Mouse (Mus musculus) stomach, embryonic 14.5 days (tissue): ENCODE data around the gene Hbq1a. TPM values are rescaled to one million over a fixed set of nuclear protein-coding genes. Genes with fewer than 3 reads are reported as not detected.
A peak's percentile ranks its signal among the peaks of the same experiment; 100 is the strongest.

ENCODE experiments used
- ATAC-seq: fragments of 200-750 bp; cut with Nextera tagmentation; 2 replicates; pipeline ENCODE4 v1.8.0; 2017; ENCODE audit warnings: low read depth, moderate TSS enrichment; ENCODE audit not compliant: insufficient number of reproducible peaks, insufficient read depth, low FRiP score
- H3K27ac ChIP-seq: fragments of 300-500 bp; sonication (generic); 2 replicates; pipeline ENCODE4 v1.5.1; 2014; ENCODE audit warnings: mild to moderate bottlenecking, low read length, moderate library complexity, mixed read lengths
- H3K27me3 ChIP-seq: fragments of 300-500 bp; sonication (generic); 2 replicates; pipeline ENCODE4 v1.6.1; 2014; ENCODE audit warnings: low read length, control low read depth, mixed read lengths; ENCODE audit not compliant: control insufficient read depth, insufficient read depth
- H3K36me3 ChIP-seq: fragments of 300-500 bp; sonication (generic); 2 replicates; pipeline ENCODE4 v1.6.1; 2014; ENCODE audit warnings: mild to moderate bottlenecking, control low read depth, low read length, moderate library complexity, mixed read lengths; ENCODE audit not compliant: control insufficient read depth, insufficient read depth
- H3K4me1 ChIP-seq: fragments of 300-500 bp; sonication (generic); 2 replicates; pipeline ENCODE4 v1.6.1; 2014; ENCODE audit warnings: low read length, control low read depth, mixed read lengths; ENCODE audit not compliant: control insufficient read depth, insufficient read depth
- H3K4me2 ChIP-seq: fragments of 300-500 bp; sonication (generic); replicated peaks from 2 replicates; pipeline ENCODE4 v1.6.1; 2014; ENCODE audit warnings: low read depth, low read length, control low read depth
- H3K4me3 ChIP-seq: fragments of 300-500 bp; sonication (generic); 2 replicates; pipeline ENCODE4 v1.5.1; 2014; ENCODE audit warnings: low read depth, low read length, control low read depth
- H3K9ac ChIP-seq: fragments of 300-500 bp; sonication (generic); replicated peaks from 2 replicates; pipeline ENCODE4 v1.6.1; 2014; ENCODE audit warnings: low read depth, mild to moderate bottlenecking, control low read depth, low read length, moderate library complexity, mixed read lengths
- H3K9me3 ChIP-seq: fragments of 300-500 bp; sonication (generic); 2 replicates; pipeline ENCODE4 v1.6.1; 2016; ENCODE audit warnings: low read depth, low read length, control low read depth; ENCODE audit not compliant: control insufficient read depth
- WGBS: fragments of 180-500 bp; shearing (Covaris S2); extraction: QIAGEN DNeasy Blood & Tissue Kit; methylation state at CpG from one replicate; pipeline ENCODE4 v1.1.7; 2014; 5-methylcytosine and 5-hydroxymethylcytosine counted together
- polyA plus RNA-seq: library from polyadenylated mRNA; unstranded; fragments of >200 nt; fragmentation: Nextera tagmentation; extraction: Ambion mirVana; gene quantifications from 2 replicates; pipeline ENCODE4 v1.2.1, GENCODE M21; 2014

The Hbq1a gene
- polyA plus RNA-seq, 1 experiment from 2014 or later: 1.0 TPM

GRCm38 (mm10) chr11:32324609-32325008 is 24.7 kb downstream of the Hbq1a start:
- 0 out of 2 replicates have a peak, but pooled peaks cover 5% of the 10 kb centered on the region for H3K4me1 ChIP-seq
- no peaks in the 10 kb centered on the region for H3K36me3 ChIP-seq
- peak overlapping the region; percentile 30 for H3K4me2 ChIP-seq
- H3K9ac ChIP-seq: no peak overlapping the region
- no peak overlapping the region for H3K27ac ChIP-seq
- 0 out of 2 replicates have a peak overlapping the region, but pooled peaks have one; percentile 3 for H3K4me3 ChIP-seq
- H3K27me3 ChIP-seq: no peaks in the 10 kb centered on the region
- ATAC-seq: peak; percentile 61; the same call in 1 of the 2 replicates
- no peaks in the 10 kb centered on the region for H3K9me3 ChIP-seq
- 13% methylated on average over 15 of the region's 15 CpGs for WGBS

GRCm38 (mm10) chr11:32331075-32331474 is 31.2 kb downstream of the Hbq1a start:
- Histone ChIP-seq H3K4me1 (0 out of 2 replicates have a peak, but pooled peaks cover 6% of the 10 kb centered on the region), H3K9ac (no peak overlapping the region), H3K36me3 (no peaks in the 10 kb centered on the region), H3K9me3 (no peaks in the 10 kb centered on the region), H3K4me2 (no peak overlapping the region), H3K4me3 (no peak overlapping the region), H3K27ac (no peak overlapping the region), H3K27me3 (no peaks in the 10 kb centered on the region)
- WGBS: 50% methylated on average over 6 of the region's 6 CpGs
- no peak for ATAC-seq

- H3K9me3 ChIP-seq: no peaks in the 10 kb centered on the region
- H3K36me3 ChIP-seq: no peaks in the 10 kb centered on the region
- WGBS: 58% methylated on average over 5 of the region's 5 CpGs
- ATAC-seq: no peak
- H3K27me3 ChIP-seq: no peaks in the 10 kb centered on the region
- no peak overlapping the region for H3K4me2 ChIP-seq
- H3K4me3 ChIP-seq: no peak overlapping the region
- no peak overlapping the region for H3K27ac ChIP-seq
- 0 out of 2 replicates have a peak, but pooled peaks cover 6% of the 10 kb centered on the region for H3K4me1 ChIP-seq
- H3K9ac ChIP-seq: no peak overlapping the region
These were observed 32.0 kb downstream of the Hbq1a start for GRCm38 (mm10) chr11:32331861-32332260.

GRCm38 (mm10) chr11:32333235-32333634 is 33.4 kb downstream of the Hbq1a start:
- Histone ChIP-seq H3K4me1 (0 out of 2 replicates have a peak, but pooled peaks cover 6% of the 10 kb centered on the region), H3K4me2 (no peak overlapping the region), H3K27me3 (no peaks in the 10 kb centered on the region), H3K9ac (no peak overlapping the region), H3K27ac (no peak overlapping the region), H3K9me3 (no peaks in the 10 kb centered on the region), H3K36me3 (no peaks in the 10 kb centered on the region), H3K4me3 (no peak overlapping the region)
- no peak for ATAC-seq
- 57% methylated on average over 2 of the region's 2 CpGs for WGBS

GRCm38 (mm10) chr11:32336435-32336907 is 36.6 kb downstream of the Hbq1a start:
- ATAC-seq: no peak
- Histone ChIP-seq H3K4me1 (0 out of 2 replicates have a peak, but pooled peaks cover 5% of the 10 kb centered on the region), H3K27ac (no peak overlapping the region), H3K4me2 (no peak overlapping the region), H3K9me3 (no peaks in the 10 kb centered on the region), H3K36me3 (no peaks in the 10 kb centered on the region), H3K27me3 (no peaks in the 10 kb centered on the region), H3K4me3 (no peak overlapping the region), H3K9ac (no peak overlapping the region)
- 85% methylated on average over 6 of the region's 6 CpGs for WGBS

GRCm38 (mm10) chr11:32339131-32339531 is 39.3 kb downstream of the Hbq1a start:
- H3K27ac ChIP-seq: no peak overlapping the region
- 41% methylated on average over 2 of the region's 2 CpGs for WGBS
- H3K4me2 ChIP-seq: no peak overlapping the region
- 0 out of 2 replicates have a peak, but pooled peaks cover 5% of the 10 kb centered on the region for H3K4me1 ChIP-seq
- H3K27me3 ChIP-seq: no peaks in the 10 kb centered on the region
- no peaks in the 10 kb centered on the region for H3K9me3 ChIP-seq
- ATAC-seq: no peak
- H3K4me3 ChIP-seq: no peak overlapping the region
- no peaks in the 10 kb centered on the region for H3K36me3 ChIP-seq
- H3K9ac ChIP-seq: no peak overlapping the region

GRCm38 (mm10) chr11:32340476-32341473 is 40.9 kb downstream of the Hbq1a start:
- H3K4me2 ChIP-seq: no peak overlapping the region
- no peak for ATAC-seq
- 38% methylated on average over 17 of the region's 17 CpGs for WGBS

GRCm38 (mm10) chr11:32342770-32343191 is 42.9 kb downstream of the Hbq1a start:
- Histone ChIP-seq H3K4me1 (0 out of 2 replicates have a peak, but pooled peaks cover 5% of the 10 kb centered on the region), H3K36me3 (no peaks in the 10 kb centered on the region), H3K9ac (no peak overlapping the region), H3K27ac (no peak overlapping the region), H3K4me2 (no peak overlapping the region), H3K4me3 (no peak overlapping the region), H3K27me3 (no peaks in the 10 kb centered on the region), H3K9me3 (no peaks in the 10 kb centered on the region)
- WGBS: 9% methylated on average over 2 of the region's 2 CpGs
- ATAC-seq: no peak

More at GRCm38 (mm10) chr11:32340476-32341473, 40.9 kb downstream of the Hbq1a start:
- Histone ChIP-seq H3K9ac (no peak overlapping the region), H3K4me1 (0 out of 2 replicates have a peak, but pooled peaks cover 5% of the 10 kb centered on the region), H3K27ac (no peak overlapping the region), H3K36me3 (no peaks in the 10 kb centered on the region), H3K4me3 (no peak overlapping the region), H3K9me3 (no peaks in the 10 kb centered on the region), H3K27me3 (no peaks in the 10 kb centered on the region)
